Comparison of ENCODE assay signal across 8 mouse cellular contexts in the genomic region with DNA sequence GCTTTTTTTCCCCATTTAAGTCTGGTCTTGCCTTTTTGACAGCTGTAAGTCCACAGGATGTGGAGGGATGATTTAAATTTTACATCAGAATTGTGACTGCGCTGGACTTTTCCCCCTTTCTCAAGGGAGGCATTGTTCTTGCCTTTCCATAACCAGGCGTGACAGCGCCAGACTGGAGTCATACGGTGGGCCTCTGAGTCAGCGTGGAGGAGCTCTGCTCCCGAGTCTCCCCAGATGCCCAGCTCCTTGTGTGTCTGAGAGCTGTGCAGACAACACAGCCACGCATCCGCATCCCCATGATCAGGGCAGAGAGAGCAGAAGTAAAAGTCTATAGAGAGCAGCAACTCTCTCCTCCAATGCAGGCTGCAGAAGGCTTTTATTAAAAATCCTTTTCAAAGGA.
DNase-seq lines count a peak whose midpoint lies in the region; ATAC-seq lines count a peak whose summit lies in the region.

No protein-coding gene starts in this region.

- H3K36me3 ChIP-seq in embryonic facial prominence, embryonic 11.5 days (replicated peaks; ENCODE audit: control insufficient read depth, insufficient read depth, low read depth, low read length): no peaks in the 10 kb centered on the region
- no peaks in the 10 kb centered on the region for H3K36me3 ChIP-seq in midbrain, embryonic 10.5 days

- WGBS in embryonic facial prominence, embryonic 11.5 days: 13% methylated on average over 8 of the region's 8 CpGs
- 22% methylated on average over 8 of the region's 8 CpGs for WGBS in midbrain, embryonic 10.5 days

- H3K27ac ChIP-seq in embryonic facial prominence, embryonic 11.5 days (replicated peaks; ENCODE audit: low read depth, low read length): peak overlapping the region; percentile 71; the same call in 1 of the 2 replicates
- peak overlapping the region; percentile 83 for H3K27ac ChIP-seq in midbrain, embryonic 10.5 days (replicated peaks)

- H3K4me1 ChIP-seq in embryonic facial prominence, embryonic 11.5 days (ENCODE audit: control insufficient read depth, insufficient read depth, low read length): no peaks in the 10 kb centered on the region; the same call in 1 of the 2 replicates
- peaks cover 57% of the 10 kb centered on the region for H3K4me1 ChIP-seq in midbrain, embryonic 10.5 days

- peak; percentile 65 for ATAC-seq in embryonic facial prominence, embryonic 11.5 days (replicated peaks; ENCODE audit: insufficient number of reproducible peaks, low FRiP score, low TSS enrichment, low read depth)

- intact Hi-C loops in heart, postnatal 14 days (cut with DNase I): no loop called here

- no peak overlapping the region for H3K4me3 ChIP-seq in embryonic facial prominence, embryonic 11.5 days (ENCODE audit: low read depth, low read length)
- 0 out of 2 replicates have a peak overlapping the region, but pooled peaks have one; percentile 11 for H3K4me3 ChIP-seq in midbrain, embryonic 10.5 days

- peak; percentile 46 to 51 for DNase-seq in kidney, postnatal 4 days
- no peak for DNase-seq in kidney, postnatal 25 days
- DNase-seq in embryonic facial prominence, embryonic 11.5 days (ENCODE audit: low spot score): peak; percentile 75
- peak; percentile 13 to 37 for DNase-seq in heart, postnatal 14 days
- DNase-seq in midbrain, embryonic 10.5 days (ENCODE audit: low spot score): peak; percentile 64
- DNase-seq in thymus, postnatal 4 days: no peak
- DNase-seq in spleen, postnatal 4 days (ENCODE audit: low spot score in 2 of 2): no peak
- no peak for DNase-seq in gastrocnemius, adult 8-10 months (ENCODE audit: low spot score in 2 of 2)

- H3K9me3 ChIP-seq in embryonic facial prominence, embryonic 11.5 days (replicated peaks; ENCODE audit: control insufficient read depth, low read length): no peaks in the 10 kb centered on the region
- no peaks in the 10 kb centered on the region for H3K9me3 ChIP-seq in midbrain, embryonic 10.5 days (replicated peaks)

- no peaks in the 10 kb centered on the region for H3K27me3 ChIP-seq in embryonic facial prominence, embryonic 11.5 days (ENCODE audit: control insufficient read depth, insufficient read depth, low read length)
- H3K27me3 ChIP-seq in midbrain, embryonic 10.5 days (ENCODE audit: low read depth, poor library complexity, severe bottlenecking): no peaks in the 10 kb centered on the region

- H3K4me2 ChIP-seq in embryonic facial prominence, embryonic 11.5 days (ENCODE audit: low read depth, low read length): no peak overlapping the region

- 0 out of 2 replicates have a peak overlapping the region, but pooled peaks have one; percentile 30 for H3K9ac ChIP-seq in embryonic facial prominence, embryonic 11.5 days (replicated peaks; ENCODE audit: low read length)

Comparison
In these comparisons a context has a peak if more than half of its experiments do, and no peak if none do; other contexts are left out.
1. DNase-seq: peak in kidney, postnatal 4 days (2 of 2), embryonic facial prominence, embryonic 11.5 days (single experiment), heart, postnatal 14 days (2 of 2) and midbrain, embryonic 10.5 days (single experiment); none in kidney, postnatal 25 days (0 of 2), thymus, postnatal 4 days (single experiment), spleen, postnatal 4 days (0 of 2) and gastrocnemius, adult 8-10 months (0 of 2).